Mouse (Mus musculus): Measurements from ENCODE around the gene Trappc6a.

GRCm38 (mm10) chr7:19557086-19557485 is 48.9 kb downstream of the Trappc6a start:
- TF ChIP-seq POLR2A (IDR thresholded peaks at IDR 0.05; ENCODE audit: insufficient read length, low read depth), result no peak
- TF ChIP-seq USF1 (IDR thresholded peaks at IDR 0.05; ENCODE audit: low read depth), result no peak
- no peak for TF ChIP-seq CEBPB (IDR thresholded peaks at IDR 0.05; ENCODE audit: insufficient read depth, poor library complexity, severe bottlenecking)
- TF ChIP-seq POLR2AphosphoS2 (IDR thresholded peaks at IDR 0.05; ENCODE audit: insufficient read length, low read depth), result no peak
